Mouse (Mus musculus): ENCODE measurements around the gene Gm9044.
"Not testable (repeated sequence)": the region's sequence is repeated elsewhere in the genome, so short reads cannot be mapped to it uniquely, and the experiment has no call there.

The Gm9044 gene

GRCm38 (mm10) chr10:118332308-118332707 is at the start of gene Gm9044:
Gene Gm9044, minus strand, starts transcription at chr10:118332408.
- not testable (repeated sequence) for DNase-seq

GRCm38 (mm10) chr10:118370443-118370842 is 38.2 kb upstream of the Gm9044 start:
- DNase-seq, result peak; percentile 84

- DNase-seq, result no peak
These were observed 37.3 kb upstream of the Gm9044 start for GRCm38 (mm10) chr10:118369518-118369917.

GRCm38 (mm10) chr10:118354005-118354404 is 21.8 kb upstream of the Gm9044 start, which contains the start of gene Gm9049:
Gene Gm9049, minus strand, starts transcription at chr10:118354105.
- not testable (repeated sequence) for DNase-seq

- DNase-seq, result not testable (repeated sequence)
These were observed 16.4 kb upstream of the Gm9044 start, which contains the start of gene Gm9048 for GRCm38 (mm10) chr10:118348579-118348978. Gene Gm9048, minus strand, starts transcription at chr10:118348679.

GRCm38 (mm10) chr10:118343155-118343554 is 10.9 kb upstream of the Gm9044 start, which contains the start of gene Gm9046:
Gene Gm9046, minus strand, starts transcription at chr10:118343255.
- not testable (repeated sequence) for DNase-seq

- not testable (repeated sequence) for DNase-seq
These were observed 5.5 kb upstream of the Gm9044 start, which contains the start of gene Gm9045 for GRCm38 (mm10) chr10:118337731-118338130. Gene Gm9045, minus strand, starts transcription at chr10:118337831.

- not testable (repeated sequence) for DNase-seq
These were observed 5.3 kb downstream of the Gm9044 start, which contains the start of gene Gm9040 for GRCm38 (mm10) chr10:118326869-118327268. Gene Gm9040, minus strand, starts transcription at chr10:118326969.

GRCm38 (mm10) chr10:118319024-118319423 is 13.2 kb downstream of the Gm9044 start:
- DNase-seq, result no peak

- not testable (repeated sequence) for DNase-seq
These were observed 30.1 kb downstream of the Gm9044 start for GRCm38 (mm10) chr10:118302133-118302532.

- DNase-seq, result no peak
These were observed 37.3 kb downstream of the Gm9044 start, which contains the start of gene Iltifb for GRCm38 (mm10) chr10:118294938-118295337. Gene Iltifb, minus strand, starts transcription at chr10:118295038.

- not testable (repeated sequence) for DNase-seq
These were observed 49.2 kb downstream of the Gm9044 start for GRCm38 (mm10) chr10:118283016-118283415.

GRCm38 (mm10) chr10:118282565-118282964 is 49.6 kb downstream of the Gm9044 start:
- DNase-seq, result not testable (repeated sequence)

Data from kidney, postnatal 14 days (tissue).